Mouse (Mus musculus) naive thymus-derived CD4-positive, alpha-beta T cell, adult 5 months (primary cell): ENCODE results near the gene Olfr586. TPM values are rescaled to one million over a fixed set of nuclear protein-coding genes. Genes with fewer than 3 reads are reported as not detected.

Source experiments
- polyA plus RNA-seq: library from polyadenylated mRNA; unstranded; fragments of 100-300 nt; shearing (Covaris generic); gene quantifications from one replicate; pipeline ENCODE4 v1.2.1, GENCODE M21; 2017

Gene Olfr586
- not detected for polyA plus RNA-seq

GRCm38 (mm10) chr7:103125538-103125937 lies at the start of gene Olfr586:
TSS of gene Olfr586 (minus strand) at chr7:103125638.

GRCm38 (mm10) chr7:103156256-103156655 lies 30.8 kb upstream of the Olfr586 start, which contains the start of gene Olfr589:
TSS of gene Olfr589 (minus strand) at chr7:103156356.

GRCm38 (mm10) chr7:103140579-103140978 lies 15.1 kb upstream of the Olfr586 start, which contains the start of gene Olfr588-ps1:
TSS of gene Olfr588-ps1 (plus strand) at chr7:103140879.

DNA sequence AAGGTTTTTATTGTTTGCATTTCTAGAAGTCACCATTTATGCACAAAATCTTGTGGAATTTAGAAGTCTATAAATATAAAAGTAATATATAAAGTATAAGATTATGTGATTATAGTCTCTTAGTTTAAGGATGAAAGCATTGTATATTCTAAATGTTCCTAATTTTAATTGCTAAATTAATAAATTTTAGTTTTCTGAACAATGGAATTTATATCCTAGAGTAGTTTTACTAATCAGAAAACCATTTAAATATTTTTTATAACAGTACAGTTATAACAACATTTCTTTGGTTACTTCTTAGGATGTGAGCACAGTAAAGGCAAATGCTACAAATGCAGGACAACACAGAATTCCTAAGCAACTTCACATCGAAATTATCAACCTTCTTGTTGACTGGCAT lies 28.0 kb downstream of the Olfr586 start, which contains the start of gene Olfr585:
Gene Olfr585, plus strand, starts transcription at position 301 of the 400 bp plus-strand sequence.

GRCm38 (mm10) chr7:103081585-103081984 lies 43.9 kb downstream of the Olfr586 start, which contains the start of gene Olfr584:
TSS of gene Olfr584 (plus strand) at chr7:103081885.

Other genes with a start within 250 kb of the Olfr586 start
- 0.37 TPM for gene Olfr568, start 248.5 kb downstream of the Olfr586 start, polyA plus RNA-seq
- gene Olfr569, start 234.8 kb downstream of the Olfr586 start, polyA plus RNA-seq: not detected
- not detected for gene Olfr570, start 231.1 kb downstream of the Olfr586 start, polyA plus RNA-seq
- not detected for gene Olfr571, start 208.1 kb downstream of the Olfr586 start, polyA plus RNA-seq
- gene Olfr572, start 201.2 kb downstream of the Olfr586 start, polyA plus RNA-seq: not detected
- gene Olfr573-ps1, start 183.1 kb downstream of the Olfr586 start, polyA plus RNA-seq: 0.66 TPM
- gene Olfr574, start 177.2 kb downstream of the Olfr586 start, polyA plus RNA-seq: not detected
- not detected for gene Olfr575, start 166.9 kb downstream of the Olfr586 start, polyA plus RNA-seq
- not detected for gene Olfr576, start 163.0 kb downstream of the Olfr586 start, polyA plus RNA-seq
- not detected for gene Olfr577, start 149.7 kb downstream of the Olfr586 start, polyA plus RNA-seq
- not detected for gene Olfr578, start 136.3 kb downstream of the Olfr586 start, polyA plus RNA-seq
- not detected for gene Olfr582, start 87.6 kb downstream of the Olfr586 start, polyA plus RNA-seq
- gene Olfr583, start 74.3 kb downstream of the Olfr586 start, polyA plus RNA-seq: not detected
- not detected for gene Olfr584, start 43.8 kb downstream of the Olfr586 start, polyA plus RNA-seq
- not detected for gene Olfr585, start 27.9 kb downstream of the Olfr586 start, polyA plus RNA-seq
- 0.12 TPM for gene Olfr588-ps1, start 15.2 kb upstream of the Olfr586 start, polyA plus RNA-seq
- not detected for gene Olfr589, start 30.7 kb upstream of the Olfr586 start, polyA plus RNA-seq
- not detected for gene Olfr591, start 52.7 kb upstream of the Olfr586 start, polyA plus RNA-seq
- not detected for gene Olfr592, start 59.2 kb upstream of the Olfr586 start, polyA plus RNA-seq
- not detected for gene Olfr593, start 86.2 kb upstream of the Olfr586 start, polyA plus RNA-seq
- 0.21 TPM for gene Olfr594, start 91.4 kb upstream of the Olfr586 start, polyA plus RNA-seq
- not detected for gene Usp17ld, start 126.9 kb upstream of the Olfr586 start, polyA plus RNA-seq
- not detected for gene Olfr596, start 180.0 kb upstream of the Olfr586 start, polyA plus RNA-seq
- gene Olfr597, start 190.7 kb upstream of the Olfr586 start, polyA plus RNA-seq: 0.25 TPM
- gene Olfr598, start 197.9 kb upstream of the Olfr586 start, polyA plus RNA-seq: not detected
- gene Olfr599, start 210.3 kb upstream of the Olfr586 start, polyA plus RNA-seq: not detected
- gene Olfr600, start 224.0 kb upstream of the Olfr586 start, polyA plus RNA-seq: not detected
- gene Olfr601, start 237.0 kb upstream of the Olfr586 start, polyA plus RNA-seq: not detected